Mouse (Mus musculus) urinary bladder, postnatal 4 days (tissue): Measurements from ENCODE around the gene C1qtnf4.

Source experiments
- DNase-seq, 2 experiments: peaks; one replicate each; pipeline ENCODE4 v3.0.0; 2021 to 2022; ENCODE audit warnings: low spot score in 2 of 2

The C1qtnf4 gene

GRCm38 (mm10) chr2:90885218-90886041 lies at the start of gene C1qtnf4:
Gene C1qtnf4, plus strand, starts transcription at chr2:90885860.
- DNase-seq: no peak

GRCm38 (mm10) chr2:90838621-90839020 lies 47.0 kb upstream of the C1qtnf4 start:
- DNase-seq: no peak

- DNase-seq: no peak
Observed at GRCm38 (mm10) chr2:90843666-90844065, 42.0 kb upstream of the C1qtnf4 start.

- no peak for DNase-seq
Observed at GRCm38 (mm10) chr2:90844262-90844661, 41.4 kb upstream of the C1qtnf4 start.

- no peak for DNase-seq
Observed at GRCm38 (mm10) chr2:90845234-90845633, 40.4 kb upstream of the C1qtnf4 start.

GRCm38 (mm10) chr2:90846171-90846570 lies 39.5 kb upstream of the C1qtnf4 start:
- no peak for DNase-seq

GRCm38 (mm10) chr2:90846597-90846954 lies 39.1 kb upstream of the C1qtnf4 start:
- peak in 1 of 2 experiments; percentile 19 for DNase-seq

- peak; percentile 99 for DNase-seq
Observed at GRCm38 (mm10) chr2:90846955-90847680, 38.5 kb upstream of the C1qtnf4 start, which contains the start of gene Mtch2. Gene Mtch2, plus strand, starts transcription at chr2:90847155.

- DNase-seq: no peak
Observed at GRCm38 (mm10) chr2:90847681-90848050, 38.0 kb upstream of the C1qtnf4 start.

- DNase-seq: no peak
Observed at GRCm38 (mm10) chr2:90848331-90848730, 37.3 kb upstream of the C1qtnf4 start.

GRCm38 (mm10) chr2:90850401-90850800 lies 35.3 kb upstream of the C1qtnf4 start:
- DNase-seq: no peak

- DNase-seq: no peak
Observed at GRCm38 (mm10) chr2:90861486-90861885, 24.2 kb upstream of the C1qtnf4 start.

- no peak for DNase-seq
Observed at GRCm38 (mm10) chr2:90864184-90864583, 21.5 kb upstream of the C1qtnf4 start.

GRCm38 (mm10) chr2:90866524-90866923 lies 19.1 kb upstream of the C1qtnf4 start:
- DNase-seq: peak; percentile 64 to 85

GRCm38 (mm10) chr2:90870136-90870601 lies 15.5 kb upstream of the C1qtnf4 start:
- peak in 1 of 2 experiments; percentile 31 for DNase-seq

- DNase-seq: no peak
Observed at GRCm38 (mm10) chr2:90871180-90871961, 14.3 kb upstream of the C1qtnf4 start.

GRCm38 (mm10) chr2:90874025-90874424 lies 11.6 kb upstream of the C1qtnf4 start:
- DNase-seq: no peak

- no peak for DNase-seq
Observed at GRCm38 (mm10) chr2:90875239-90875638, 10.4 kb upstream of the C1qtnf4 start.

GRCm38 (mm10) chr2:90877584-90878259 lies 7.9 kb upstream of the C1qtnf4 start:
- no peak for DNase-seq

- no peak for DNase-seq
Observed at GRCm38 (mm10) chr2:90879419-90879818, 6.2 kb upstream of the C1qtnf4 start.

GRCm38 (mm10) chr2:90880144-90880785 lies 5.4 kb upstream of the C1qtnf4 start:
- DNase-seq: no peak
